Mouse (Mus musculus): ENCODE measurements around the gene Kcnh2.

The Kcnh2 gene

DNA sequence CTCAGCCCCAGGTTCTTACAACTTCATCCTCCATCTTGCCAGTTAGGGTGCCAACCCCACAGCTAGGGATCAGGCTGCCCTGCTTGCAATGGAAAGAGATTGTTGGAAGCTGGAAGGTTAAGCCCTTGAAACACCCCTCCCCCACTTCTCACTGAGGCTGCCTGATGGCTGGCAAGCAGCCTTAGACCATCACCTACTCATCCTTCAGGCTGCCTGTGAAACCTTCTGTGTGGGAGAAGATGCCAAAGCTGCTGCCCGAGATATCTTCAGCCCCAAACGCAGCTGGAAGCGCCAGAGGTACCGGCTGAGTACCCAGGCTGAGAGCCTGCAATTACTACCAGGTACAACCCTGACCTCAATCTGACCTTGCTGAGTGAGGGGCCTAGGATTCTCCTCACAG is 28.1 kb upstream of the Kcnh2 start:
- DNase-seq (ENCODE audit: low spot score in 2 of 2) = no peak

DNA sequence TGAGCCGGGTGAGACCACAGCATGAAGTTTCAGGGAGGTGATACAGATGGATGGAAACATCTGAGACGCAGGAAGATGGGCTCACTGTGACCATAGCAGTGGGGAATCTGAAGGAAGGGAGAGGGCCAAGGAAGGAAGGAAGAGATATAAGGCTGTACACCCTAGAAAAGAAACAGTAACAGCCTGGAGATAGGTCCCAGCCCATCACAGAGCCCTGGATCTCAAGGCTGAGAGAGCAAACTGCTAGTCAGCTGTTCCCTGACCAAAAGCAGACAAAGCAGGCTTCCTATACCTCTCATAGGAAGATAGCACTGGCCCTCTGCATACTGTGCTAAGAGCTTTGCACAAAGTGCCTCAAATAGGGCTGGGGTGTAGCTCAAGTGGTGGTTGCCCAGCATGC is 27.3 kb upstream of the Kcnh2 start:
- DNase-seq (ENCODE audit: low spot score in 2 of 2) = no peak

DNA sequence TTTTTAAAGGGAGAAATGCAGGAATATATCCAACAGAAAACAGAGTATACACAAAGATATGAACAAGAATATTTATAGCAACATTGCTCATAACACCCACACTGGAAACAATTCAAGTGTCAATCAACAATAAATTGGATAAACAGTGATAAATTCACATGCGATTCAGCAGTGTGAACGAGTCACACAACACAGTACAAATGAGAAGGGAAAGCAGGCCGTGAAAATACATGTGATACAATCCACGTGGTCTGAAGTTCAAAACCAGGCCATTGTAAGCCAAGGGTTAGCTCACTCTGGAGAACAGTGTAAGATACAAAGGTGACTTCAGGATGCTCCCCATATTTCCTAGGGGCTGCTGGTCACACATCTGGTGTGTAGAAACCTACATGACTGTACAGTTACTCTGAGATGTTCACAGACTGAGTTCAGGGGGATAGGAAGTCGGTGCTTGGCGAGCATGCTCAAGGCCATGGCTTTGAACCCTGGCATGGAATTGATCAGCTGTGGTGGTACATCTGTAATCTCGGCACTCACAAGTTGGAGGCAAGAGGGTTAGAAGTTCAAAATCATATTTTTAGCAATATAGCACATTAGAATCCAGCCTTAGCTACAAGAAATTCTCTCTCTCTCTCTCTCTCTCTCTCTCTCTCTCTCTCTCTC is 23.4 kb upstream of the Kcnh2 start:
- no peak for DNase-seq (ENCODE audit: low spot score in 2 of 2)

DNA sequence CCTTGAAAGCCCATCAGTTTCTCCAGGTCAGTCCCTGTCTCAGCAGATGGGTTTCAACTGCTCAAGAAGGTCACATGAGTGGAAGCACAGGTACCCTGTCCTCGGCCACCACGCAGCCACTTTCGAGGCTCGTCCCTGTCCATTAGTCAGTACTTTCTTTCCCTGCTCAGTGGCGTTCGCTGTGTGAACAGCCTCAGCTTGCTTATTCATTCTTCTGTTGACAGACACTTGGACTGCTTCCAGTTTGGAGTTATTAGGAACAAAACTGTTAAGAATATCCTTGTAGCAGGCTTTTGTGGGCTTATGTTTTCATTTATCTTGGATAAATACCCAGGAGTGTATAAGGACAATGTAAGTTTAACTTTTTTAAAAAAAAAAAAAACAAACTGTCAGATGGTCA is 22.8 kb upstream of the Kcnh2 start:
- DNase-seq (ENCODE audit: low spot score in 2 of 2) = no peak

DNA sequence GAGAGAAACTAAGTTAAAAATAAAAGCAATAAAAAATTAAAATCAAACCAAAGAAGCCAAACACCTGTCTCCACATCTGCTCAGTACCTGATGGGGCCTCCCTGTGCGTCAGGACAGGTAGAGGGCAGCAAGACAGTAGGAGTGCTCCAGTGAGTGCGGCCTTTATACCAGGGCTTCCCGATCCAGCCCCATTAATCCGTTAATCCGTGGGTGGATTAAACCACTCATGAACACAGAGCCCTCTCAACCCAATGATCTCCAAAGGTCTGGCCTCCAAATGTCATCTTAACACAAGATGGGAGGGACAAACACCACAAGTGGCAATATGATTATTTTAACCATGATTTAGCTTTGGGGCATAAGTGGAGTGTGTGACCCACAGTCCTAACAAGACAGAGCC is 22.4 kb upstream of the Kcnh2 start:
- DNase-seq (ENCODE audit: low spot score in 2 of 2) = no peak

DNA sequence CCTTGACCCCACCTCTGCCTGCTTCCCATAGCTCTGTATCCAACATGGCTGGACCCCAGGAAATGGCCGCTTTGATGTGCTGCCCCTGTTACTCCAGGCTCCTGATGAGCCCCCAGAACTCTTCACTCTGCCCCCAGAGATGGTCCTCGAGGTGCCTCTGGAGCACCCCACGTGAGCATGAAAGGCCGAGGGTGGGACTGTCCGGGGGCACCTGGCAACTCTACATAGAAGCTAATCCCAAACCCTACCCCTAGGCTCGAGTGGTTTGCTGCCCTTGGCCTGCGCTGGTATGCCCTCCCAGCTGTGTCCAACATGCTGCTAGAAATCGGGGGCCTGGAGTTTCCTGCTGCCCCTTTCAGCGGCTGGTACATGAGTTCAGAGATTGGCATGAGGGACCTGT is 18.4 kb upstream of the Kcnh2 start:
- DNase-seq (ENCODE audit: low spot score in 2 of 2) = no peak

DNA sequence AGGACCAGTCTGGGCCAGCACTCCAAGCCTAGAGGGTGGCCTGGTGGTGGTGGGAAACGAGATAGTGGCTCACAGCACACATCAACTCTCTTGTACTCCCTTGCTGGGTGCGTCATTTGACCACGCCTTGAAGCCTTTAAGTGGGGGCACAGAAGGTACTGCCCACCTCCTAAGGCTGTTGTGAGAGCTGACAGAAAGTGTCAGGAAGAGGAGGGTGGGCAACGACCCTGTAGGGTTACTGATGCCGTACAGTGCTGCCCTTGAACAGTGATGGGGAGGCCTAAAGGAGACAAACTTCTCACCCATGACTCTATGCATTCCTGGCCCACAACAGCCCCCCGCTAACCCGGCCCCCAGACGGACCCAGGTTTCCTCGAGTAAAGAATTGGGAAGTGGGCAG is 15.0 kb upstream of the Kcnh2 start:
- DNase-seq (ENCODE audit: low spot score in 2 of 2) = no peak

DNA sequence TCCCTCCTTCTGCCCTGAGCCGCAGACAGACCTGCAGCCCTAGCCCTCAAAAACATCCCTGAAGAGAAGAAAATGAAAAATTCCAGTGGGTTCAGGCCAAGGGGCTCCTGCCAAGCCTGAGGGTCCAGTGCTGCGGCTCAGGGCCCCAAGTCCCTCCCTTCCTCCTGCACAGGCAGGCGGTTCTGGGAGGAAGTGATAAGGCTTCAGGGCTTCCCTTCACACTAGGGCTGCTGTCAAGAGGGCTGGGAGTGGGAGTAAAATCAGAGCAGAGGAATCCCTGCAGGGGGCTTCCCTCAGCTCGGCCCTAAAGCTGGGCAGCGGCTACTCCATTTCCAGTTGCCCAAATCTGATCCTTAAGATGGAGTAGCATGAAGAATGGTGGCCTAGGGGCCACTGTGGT is 14.1 kb upstream of the Kcnh2 start:
- DNase-seq (ENCODE audit: low spot score in 2 of 2) = no peak

DNA sequence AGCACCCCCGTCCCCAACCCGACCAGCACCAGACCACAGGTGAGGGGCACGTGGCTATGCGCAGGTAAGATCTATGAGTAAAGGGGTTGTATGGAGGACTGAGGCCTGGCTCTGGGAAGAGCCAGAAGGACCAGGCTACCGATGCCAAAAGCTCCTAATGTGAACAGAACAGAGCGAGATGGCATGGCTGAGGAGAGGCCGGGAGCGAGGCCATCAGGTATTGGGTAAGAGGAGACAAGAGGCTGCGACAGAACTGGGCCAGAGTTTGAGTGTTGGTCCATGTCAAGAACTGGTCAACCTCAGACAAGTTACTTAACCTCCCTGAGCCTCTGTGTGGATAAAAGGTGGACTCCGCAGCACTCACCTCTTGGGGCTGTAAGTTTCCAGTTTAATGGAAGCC is 13.6 kb upstream of the Kcnh2 start:
- DNase-seq (ENCODE audit: low spot score in 2 of 2) = no peak

DNA sequence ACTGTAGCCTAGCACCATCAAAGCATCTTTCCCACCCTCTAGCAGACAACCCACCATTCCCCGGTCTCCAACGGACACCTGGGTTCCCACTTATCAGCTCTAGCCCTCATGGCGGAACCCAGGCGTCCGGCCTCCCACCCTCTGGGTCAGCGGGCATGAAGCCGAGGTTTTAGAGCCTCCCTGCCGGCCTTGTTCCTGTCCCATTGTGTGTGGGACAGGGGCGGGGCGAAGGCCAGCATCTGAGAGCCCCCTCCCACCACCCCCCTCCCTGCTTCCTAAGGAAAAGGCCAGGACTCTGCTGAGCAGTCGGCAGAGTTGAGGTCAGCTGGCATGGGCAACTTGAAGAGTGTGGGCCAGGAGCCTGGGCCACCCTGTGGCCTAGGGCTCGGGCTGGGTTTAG is 13.1 kb upstream of the Kcnh2 start, which contains the start of gene Nos3:
Gene Nos3, plus strand, starts transcription at position 303 of the 400 bp plus-strand sequence.
- DNase-seq (ENCODE audit: low spot score in 2 of 2) = no peak

DNA sequence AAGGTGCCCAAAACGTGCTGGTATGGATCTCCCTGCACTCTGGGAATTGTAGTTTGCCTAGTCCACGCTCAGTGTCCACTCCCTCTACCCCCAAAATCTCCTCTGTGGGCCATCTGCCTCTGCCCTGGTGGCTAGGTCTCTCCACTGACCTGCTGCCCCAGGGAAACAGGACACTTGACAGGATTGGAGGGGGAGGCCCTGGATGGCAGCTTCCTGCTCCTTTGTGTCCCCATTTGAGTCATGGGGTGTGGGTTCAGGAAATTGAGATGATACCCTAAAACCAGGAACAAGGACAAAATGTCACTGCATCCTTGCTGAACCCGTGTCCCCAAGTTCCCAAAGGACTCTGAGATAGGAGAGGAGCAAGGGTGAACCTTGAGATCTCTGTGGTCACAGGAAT is 12.7 kb upstream of the Kcnh2 start:
- DNase-seq (ENCODE audit: low spot score in 2 of 2) = no peak

DNA sequence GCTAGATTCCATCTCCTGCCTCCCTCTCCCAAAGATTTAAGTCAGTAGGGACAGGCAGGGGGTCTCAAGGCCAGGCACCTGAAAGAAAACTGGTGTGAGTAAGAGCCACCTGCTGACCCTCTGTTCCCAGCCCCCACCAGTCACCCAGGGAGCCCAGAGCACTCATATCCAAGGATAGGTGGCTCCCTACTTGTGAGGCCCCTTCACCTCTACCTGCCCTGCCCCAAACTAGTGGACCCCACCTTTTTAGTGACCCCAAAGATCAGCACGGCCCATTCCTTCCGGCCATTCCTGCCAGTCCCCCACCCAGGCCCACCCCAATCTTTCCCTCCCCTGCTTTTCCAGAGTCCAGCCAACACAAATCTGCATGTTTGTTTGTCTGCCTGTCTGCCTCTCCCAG is 12.1 kb upstream of the Kcnh2 start:
- DNase-seq (ENCODE audit: low spot score in 2 of 2) = no peak

DNA sequence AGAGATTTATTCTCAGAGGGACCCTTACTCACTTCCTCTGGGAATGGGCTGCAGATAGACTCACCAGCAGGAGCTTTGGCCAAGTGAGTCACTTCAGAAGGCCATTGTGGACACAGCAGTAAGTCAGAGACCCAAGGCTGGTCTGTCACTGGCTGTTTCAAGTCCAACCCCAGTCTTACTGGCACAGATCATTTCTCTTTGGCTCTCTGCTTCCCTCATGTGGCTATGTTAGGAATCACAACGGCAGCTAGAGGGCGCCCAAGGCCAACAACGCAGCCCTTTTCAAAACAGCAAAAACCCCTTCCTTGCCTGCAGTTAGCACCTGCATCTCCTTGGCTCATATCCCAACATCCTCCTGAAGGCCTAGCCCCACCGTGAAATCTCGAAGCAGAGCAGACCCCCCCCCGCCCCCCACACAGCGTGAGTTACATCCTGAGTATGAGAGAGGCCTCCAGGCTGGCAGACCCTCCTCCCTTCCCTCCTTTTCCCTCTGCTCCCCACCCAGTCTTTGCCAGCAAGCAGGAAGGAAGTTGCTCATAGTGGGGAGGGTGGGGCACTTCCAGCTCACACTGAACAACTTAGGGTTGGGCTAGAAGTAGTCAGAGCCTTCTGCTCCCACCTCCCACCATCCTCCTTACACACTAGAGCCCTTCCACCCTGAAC is 9.5 kb upstream of the Kcnh2 start:
- peak in 1 of 2 experiments; percentile 83 for DNase-seq (ENCODE audit: low spot score in 2 of 2)

DNA sequence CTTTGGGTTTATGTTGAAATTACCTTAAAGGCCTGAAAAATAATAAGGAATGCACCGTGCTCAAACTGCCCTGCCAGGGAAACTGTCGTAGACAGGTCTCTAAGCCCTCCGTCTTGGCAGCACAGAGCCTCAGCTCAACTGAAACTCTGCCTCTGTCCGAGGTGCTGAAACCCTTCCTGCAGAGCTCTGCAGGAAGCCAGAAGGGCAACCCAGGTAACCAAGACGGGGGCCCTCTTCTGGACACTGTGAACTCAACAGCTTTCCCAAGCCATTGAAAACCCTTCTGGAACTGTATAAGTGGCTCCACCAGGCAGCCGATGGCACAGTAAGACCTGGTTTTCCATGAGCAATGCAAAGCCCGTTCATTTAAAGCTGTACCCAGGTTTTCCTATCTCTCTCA is 6.1 kb upstream of the Kcnh2 start:
- no peak for DNase-seq (ENCODE audit: low spot score in 2 of 2)

DNA sequence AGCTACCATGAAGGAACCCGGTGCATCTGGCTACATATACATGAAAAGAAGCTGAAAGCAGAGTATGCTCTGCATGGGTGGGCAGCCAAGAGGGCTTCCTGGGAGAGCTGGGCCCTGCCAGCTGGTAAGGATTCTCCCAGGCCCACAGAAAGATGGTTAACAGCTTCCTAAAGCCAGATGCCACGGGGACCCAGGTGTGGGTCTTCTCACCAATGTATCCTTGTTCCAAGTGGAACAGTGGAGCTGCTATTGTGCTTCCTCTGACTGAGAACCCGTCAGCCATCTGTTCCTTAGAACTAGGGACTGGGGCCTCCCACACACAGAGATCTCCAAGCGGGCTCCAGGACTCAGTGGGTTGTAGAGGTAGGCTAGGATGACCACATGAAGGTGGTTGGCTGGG is 5.4 kb upstream of the Kcnh2 start:
- no peak for DNase-seq (ENCODE audit: low spot score in 2 of 2)

DNA sequence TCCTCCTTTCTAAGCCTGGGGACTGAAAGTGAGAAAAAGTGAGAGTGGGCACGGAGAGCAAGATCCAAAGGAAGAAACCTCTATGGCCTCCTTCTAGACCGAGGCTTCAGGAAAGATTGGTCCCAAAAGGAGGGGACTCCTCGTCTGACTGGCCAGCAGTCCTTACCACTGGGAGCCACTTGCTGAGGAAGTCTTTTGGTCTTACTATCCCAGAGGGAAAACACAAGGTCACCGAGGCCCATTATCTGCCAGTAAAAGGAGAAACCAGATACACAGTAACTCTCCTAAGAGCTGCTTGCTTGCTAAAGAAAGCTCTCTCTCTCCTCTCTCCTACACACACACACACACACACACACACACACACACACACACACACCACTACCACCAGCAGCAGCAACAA is 1.9 kb upstream of the Kcnh2 start:
- no peak for DNase-seq (ENCODE audit: low spot score in 2 of 2)

DNA sequence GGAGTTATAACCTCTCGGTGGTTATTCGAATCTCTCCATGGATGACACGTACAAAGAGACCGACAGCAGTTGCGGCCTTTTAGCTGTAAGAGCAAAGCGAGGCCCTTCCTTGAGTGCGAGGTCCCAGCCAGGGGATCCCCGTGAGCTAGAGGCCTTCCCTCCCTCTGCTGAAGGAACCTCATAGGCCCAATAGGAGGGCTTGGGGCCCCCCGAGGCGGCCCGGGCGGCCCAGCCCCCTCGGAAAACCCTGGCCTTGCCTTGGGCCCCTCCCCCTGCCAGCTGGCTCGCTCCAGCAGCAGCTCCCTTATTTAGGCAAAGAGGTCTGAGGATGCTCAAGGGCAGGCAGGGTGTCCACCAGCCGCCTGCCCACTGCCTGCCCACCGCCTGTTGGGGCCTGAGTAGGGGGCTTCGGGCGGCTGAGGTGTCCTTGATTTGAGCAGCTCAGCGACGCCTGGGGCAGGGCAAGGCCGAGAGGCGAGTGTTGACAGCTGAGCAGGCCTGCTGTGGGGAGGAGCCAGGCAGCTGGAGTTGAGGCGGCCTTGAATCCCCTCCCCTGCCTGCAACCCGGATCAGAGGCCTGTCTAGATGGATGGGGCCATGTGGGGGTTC is 951 bp upstream of the Kcnh2 start:
- no peak for DNase-seq (ENCODE audit: low spot score in 2 of 2)

DNA sequence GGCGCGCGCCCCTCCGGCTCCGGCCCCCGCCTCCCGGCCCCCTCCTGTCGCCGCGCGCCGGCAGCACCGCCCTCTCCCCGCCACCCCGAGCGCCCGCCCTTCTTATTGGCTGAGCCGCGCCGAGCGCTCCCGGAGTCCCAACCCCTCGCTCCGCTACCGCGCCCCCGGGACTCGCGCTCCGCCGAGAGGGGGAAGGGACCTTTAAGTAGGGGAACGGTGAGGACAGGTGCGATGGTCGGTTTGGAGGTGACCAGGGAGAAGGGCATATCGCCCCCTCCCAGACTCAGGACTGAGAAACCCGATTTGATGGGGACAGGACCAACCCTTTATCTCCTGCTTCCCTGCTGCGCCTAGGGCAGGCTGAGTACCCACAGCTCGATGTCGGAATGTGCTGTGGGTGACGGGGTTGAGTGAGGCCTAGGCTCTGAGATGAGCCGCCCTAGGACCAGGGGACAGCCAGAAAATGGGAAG is 332 bp upstream of the Kcnh2 start:
- peak; percentile 77 to 89 for DNase-seq (ENCODE audit: low spot score in 2 of 2)

DNA sequence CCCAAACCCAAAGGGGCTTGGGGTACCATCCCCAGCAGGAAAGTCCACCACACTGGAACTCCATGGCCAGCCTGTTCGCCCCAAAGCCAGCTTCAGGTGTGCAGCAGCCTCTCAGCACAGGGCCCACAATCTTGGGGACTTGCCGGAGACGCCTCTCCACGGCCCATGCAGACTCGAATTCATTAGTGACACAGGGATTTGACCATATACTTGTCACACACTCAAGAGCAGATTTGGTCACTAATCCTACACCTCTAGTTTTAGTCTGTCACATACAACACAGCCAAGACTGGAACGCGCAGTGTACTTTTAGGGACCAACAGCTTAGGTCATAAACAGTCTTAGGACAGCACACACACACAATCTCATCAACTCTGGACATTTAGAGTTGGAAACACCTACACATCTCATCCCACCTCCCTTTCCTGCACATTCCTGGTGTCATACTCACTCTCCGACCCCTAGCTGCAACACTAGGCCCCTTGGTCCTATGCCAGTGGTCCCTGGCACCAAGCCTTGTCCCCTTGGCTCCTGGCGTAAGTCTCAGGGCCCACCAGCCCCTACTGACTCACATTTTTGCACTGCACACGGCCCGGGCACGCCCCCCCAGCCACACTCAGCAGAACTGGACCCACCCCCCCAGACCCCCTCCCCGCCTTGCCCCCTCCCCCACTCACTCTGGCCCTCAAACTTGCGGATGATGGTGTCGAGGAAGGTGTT is 713 bp downstream of the Kcnh2 start:
- no peak for DNase-seq (ENCODE audit: low spot score in 2 of 2)

DNA sequence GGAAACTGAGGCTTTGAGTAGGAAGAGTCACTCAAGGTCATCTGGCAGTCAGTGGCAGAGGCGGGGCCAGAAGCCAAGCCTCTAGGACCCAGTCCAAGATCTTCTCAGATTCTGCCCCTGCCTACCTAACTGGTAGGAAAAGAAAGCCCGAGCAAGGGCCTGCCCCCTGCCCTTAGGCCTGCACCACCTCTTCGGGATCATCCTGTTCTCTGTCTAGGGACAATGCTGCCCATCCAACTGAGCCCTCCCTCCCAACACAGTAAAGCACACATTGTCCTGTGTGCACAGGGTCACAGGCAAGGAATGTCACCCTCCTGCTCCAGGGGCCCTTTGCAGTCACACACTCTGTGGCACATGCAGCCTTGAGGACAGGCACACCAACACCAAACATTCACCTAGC is 1.3 kb downstream of the Kcnh2 start:
- no peak for DNase-seq (ENCODE audit: low spot score in 2 of 2)

DNA sequence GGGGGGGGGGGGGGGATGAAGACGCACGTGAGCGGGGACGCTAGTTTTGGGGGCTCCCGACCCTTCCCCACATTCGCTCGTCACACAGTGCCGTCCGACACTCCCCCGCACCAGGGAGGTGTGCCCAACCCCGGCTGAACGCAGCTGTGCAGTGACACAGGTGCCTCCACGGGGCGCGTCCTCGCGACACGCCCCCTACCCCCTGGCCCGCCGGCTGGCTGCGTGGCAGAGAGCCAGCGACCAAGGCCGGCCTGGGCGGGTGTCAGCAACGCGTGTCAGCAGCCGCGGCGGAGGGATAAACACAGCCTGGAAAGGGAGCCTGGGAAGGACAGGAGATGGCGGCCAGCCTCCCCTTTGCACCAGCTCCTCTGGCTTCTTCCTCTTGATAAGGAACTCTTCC is 2.9 kb downstream of the Kcnh2 start:
- no peak for DNase-seq (ENCODE audit: low spot score in 2 of 2)

DNA sequence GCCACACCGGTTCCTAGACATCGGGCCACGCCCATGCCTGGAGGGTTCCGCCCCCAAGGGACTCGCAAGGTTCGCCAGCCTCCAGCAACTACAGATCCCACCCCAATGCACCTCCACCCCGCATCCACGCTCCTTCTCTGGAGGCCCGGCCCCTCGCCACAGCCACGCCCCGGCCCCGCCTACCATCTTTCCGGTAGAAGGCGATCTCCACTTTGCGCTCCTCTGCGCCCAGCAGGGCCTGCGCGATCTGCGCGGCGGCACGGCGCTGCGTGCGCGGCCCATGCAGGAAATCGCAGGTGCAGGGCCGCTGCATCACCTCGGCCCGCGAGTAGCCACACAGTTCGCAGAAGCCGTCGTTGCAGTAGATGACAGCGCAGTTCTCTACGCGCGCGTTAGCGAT is 3.3 kb downstream of the Kcnh2 start:
- peak in 1 of 2 experiments; percentile 61 for DNase-seq (ENCODE audit: low spot score in 2 of 2)
